Mouse (Mus musculus) thymus, postnatal 14 days (tissue): ENCODE results near the gene Zfp977.
"Not testable (repeated sequence)": the region's sequence is repeated elsewhere in the genome, so short reads cannot be mapped to it uniquely, and the experiment has no call there.

Experiments
- DNase-seq: peaks from one replicate; pipeline ENCODE4 v3.0.0; 2021

Zfp977 gene

GRCm38 (mm10) chr7:42592413-42592812 is at the start of gene Zfp977:
Gene Zfp977 (minus strand): TSS chr7:42592547.
- DNase-seq, result not testable (repeated sequence)

GRCm38 (mm10) chr7:42631031-42631430 is 38.7 kb upstream of the Zfp977 start:
- not testable (repeated sequence) for DNase-seq

GRCm38 (mm10) chr7:42595666-42596065 is 3.3 kb upstream of the Zfp977 start:
- DNase-seq, result not testable (repeated sequence)

- not testable (repeated sequence) for DNase-seq
These were observed 1.0 kb downstream of the Zfp977 start for GRCm38 (mm10) chr7:42591311-42591710.

- no peak for DNase-seq
These were observed 13.9 kb downstream of the Zfp977 start, which contains the start of gene Gm21028 for GRCm38 (mm10) chr7:42578488-42578887. Gene Gm21028 (minus strand): TSS chr7:42578588.

- no peak for DNase-seq
These were observed 40.6 kb downstream of the Zfp977 start for GRCm38 (mm10) chr7:42551766-42552165.
